Mouse (Mus musculus) layer of hippocampus, adult 6 months (tissue): ENCODE data around the gene Trip10. TPM values are rescaled to one million over a fixed set of nuclear protein-coding genes. Genes with fewer than 3 reads are reported as not detected.

Experiments
- long read RNA-seq, 2 experiments: library from polyadenylated mRNA; unstranded; transcript quantifications; one replicate each; pipeline ENCODE4 v2.0.0; 2019 to 2020
- microRNA-seq: library from miRNA; unstranded; fragments of <30 nt; microRNA quantifications from one replicate; pipeline ENCODE4 v1.2.0, GENCODE M21; 2020
- polyA plus RNA-seq: library from polyadenylated mRNA; unstranded; fragments of <200 nt; fragmentation: Nextera tagmentation; gene quantifications from 2 replicates; pipeline ENCODE4 v1.2.3, GENCODE M21; 2021

Gene Trip10
- polyA plus RNA-seq = 3.2 and 4.0 TPM in 2 replicates
- long read RNA-seq, experiment 1, transcript Trip10-207 (14 exons, 2,016 nt) = major isoform, 5 of 15 reads
- long read RNA-seq, experiment 1, partial matches to known transcripts = 2 of 15 reads
- long read RNA-seq, experiment 1, other reads (novel, unspliced or antisense) = 4 of 15 reads
- long read RNA-seq, experiment 2, transcript Trip10-201 (14 exons, 2,224 nt) = major isoform, 8 of 20 reads
- long read RNA-seq, experiment 2, transcript Trip10-207 (14 exons, 2,016 nt) = minor isoform, 6 of 20 reads
- long read RNA-seq, experiment 2, partial matches to known transcripts = 3 of 20 reads
- long read RNA-seq, experiment 2, other reads (novel, unspliced or antisense) = 2 of 20 reads

GRCm38 (mm10) chr17:57249186-57250181 lies at the start of gene Trip10:
Gene Trip10 (plus strand): TSS chr17:57249455.

GRCm38 (mm10) chr17:57228014-57228413 lies 21.2 kb upstream of the Trip10 start, which contains the start of gene C3:
Gene C3 (minus strand): TSS chr17:57228136.

GRCm38 (mm10) chr17:57248201-57248699 lies 1.0 kb upstream of the Trip10 start, which contains the start of gene Gpr108:
Gene Gpr108 (minus strand): TSS chr17:57248446.

GRCm38 (mm10) chr17:57278943-57279590 lies 29.8 kb downstream of the Trip10 start, which contains the start of gene Vav1:
Gene Vav1 (plus strand): TSS chr17:57279100.

Small RNA genes within 50 kb of the gene (microRNA-seq; reads per million reads assigned to microRNA genes)
- not detected for gene Mir6978

Other genes with a start within 250 kb of the Trip10 start
- not detected in 2 replicates for gene Pspn, start 249.4 kb upstream of the Trip10 start, polyA plus RNA-seq
- 70.4 and 72.9 TPM in 2 replicates for gene Gtf2f1, start 238.2 kb upstream of the Trip10 start, polyA plus RNA-seq
- 0.15 TPM in 1 of 2 replicates, not detected in the other for gene Gm17949, start 238.0 kb upstream of the Trip10 start, polyA plus RNA-seq
- 3.2 and 3.4 TPM in 2 replicates for gene Khsrp, start 217.9 kb upstream of the Trip10 start, polyA plus RNA-seq
- gene Slc25a41, start 207.8 kb upstream of the Trip10 start, polyA plus RNA-seq = not detected in 2 replicates
- gene Crb3, start 190.3 kb upstream of the Trip10 start, polyA plus RNA-seq = 1.5 and 8.4 TPM in 2 replicates
- gene Slc25a23, start 189.6 kb upstream of the Trip10 start, polyA plus RNA-seq = 37.6 and 49.0 TPM in 2 replicates
- 0.68 and 1.0 TPM in 2 replicates for gene Dennd1c, start 170.9 kb upstream of the Trip10 start, polyA plus RNA-seq
- 597 and 759 TPM in 2 replicates for gene Tubb4a, start 161.7 kb upstream of the Trip10 start, polyA plus RNA-seq
- 0.63 and 1.1 TPM in 2 replicates for gene Tnfsf9, start 144.1 kb upstream of the Trip10 start, polyA plus RNA-seq
- gene Cd70, start 99.7 kb upstream of the Trip10 start, polyA plus RNA-seq = 0.46 and 0.78 TPM in 2 replicates
- not detected in 2 replicates for gene Tnfsf14, start 55.3 kb upstream of the Trip10 start, polyA plus RNA-seq
- gene C3, start 21.3 kb upstream of the Trip10 start, polyA plus RNA-seq = 0.72 and 1.1 TPM in 2 replicates
- 22.7 and 26.0 TPM in 2 replicates for gene Gpr108, start 1.0 kb upstream of the Trip10 start, polyA plus RNA-seq
- 1.7 and 2.0 TPM in 2 replicates for gene Vav1, start 29.6 kb downstream of the Trip10 start, polyA plus RNA-seq
- gene Adgre1, start 109.2 kb downstream of the Trip10 start, polyA plus RNA-seq = 4.6 and 8.5 TPM in 2 replicates